Mouse (Mus musculus): Measurements from ENCODE around the gene Rps18.
"Not testable (repeated sequence)": the region's sequence is repeated elsewhere in the genome, so short reads cannot be mapped to it uniquely, and the experiment has no call there.

Rps18 gene

GRCm38 (mm10) chr17:33968927-33969326 lies 13.1 kb upstream of the Rps18 start:
- DNase-seq (ENCODE audit: extremely low spot score, low read depth, low spot score) = no peak

- DNase-seq (ENCODE audit: extremely low spot score, low read depth, low spot score) = no peak
These were observed 12.7 kb upstream of the Rps18 start for GRCm38 (mm10) chr17:33968489-33968888.

- no peak for DNase-seq (ENCODE audit: extremely low spot score, low read depth, low spot score)
These were observed 10.2 kb upstream of the Rps18 start for GRCm38 (mm10) chr17:33965846-33966550.

- DNase-seq (ENCODE audit: extremely low spot score, low read depth, low spot score) = no peak
These were observed 9.5 kb upstream of the Rps18 start for GRCm38 (mm10) chr17:33965082-33965845.

GRCm38 (mm10) chr17:33962876-33963275 lies 7.1 kb upstream of the Rps18 start:
- DNase-seq (ENCODE audit: extremely low spot score, low read depth, low spot score) = no peak

- no peak for DNase-seq (ENCODE audit: extremely low spot score, low read depth, low spot score)
These were observed 4.1 kb upstream of the Rps18 start for GRCm38 (mm10) chr17:33959948-33960347.

- DNase-seq (ENCODE audit: extremely low spot score, low read depth, low spot score) = no peak
These were observed 3.3 kb upstream of the Rps18 start for GRCm38 (mm10) chr17:33959135-33959534.

- DNase-seq (ENCODE audit: extremely low spot score, low read depth, low spot score) = no peak
These were observed 2.6 kb upstream of the Rps18 start for GRCm38 (mm10) chr17:33958451-33958850.

GRCm38 (mm10) chr17:33957493-33957892 lies 1.7 kb upstream of the Rps18 start:
- no peak for DNase-seq (ENCODE audit: extremely low spot score, low read depth, low spot score)

GRCm38 (mm10) chr17:33956336-33956735 lies 535 bp upstream of the Rps18 start:
- DNase-seq (ENCODE audit: extremely low spot score, low read depth, low spot score) = no peak

- DNase-seq (ENCODE audit: extremely low spot score, low read depth, low spot score) = no peak
These were observed 901 bp downstream of the Rps18 start for GRCm38 (mm10) chr17:33954646-33955554.

- DNase-seq (ENCODE audit: extremely low spot score, low read depth, low spot score) = no peak
These were observed 1.7 kb downstream of the Rps18 start for GRCm38 (mm10) chr17:33953961-33954565.

- no peak for DNase-seq (ENCODE audit: extremely low spot score, low read depth, low spot score)
These were observed 2.5 kb downstream of the Rps18 start for GRCm38 (mm10) chr17:33953310-33953709.

- DNase-seq (ENCODE audit: extremely low spot score, low read depth, low spot score) = no peak
These were observed 2.9 kb downstream of the Rps18 start for GRCm38 (mm10) chr17:33952879-33953278.

GRCm38 (mm10) chr17:33952015-33952414 lies 3.8 kb downstream of the Rps18 start:
- DNase-seq (ENCODE audit: extremely low spot score, low read depth, low spot score) = not testable (repeated sequence)

GRCm38 (mm10) chr17:33951021-33951946 lies 4.5 kb downstream of the Rps18 start, which contains the start of gene B3galt4:
TSS of gene B3galt4 (minus strand) at chr17:33951488.
- no peak for DNase-seq (ENCODE audit: extremely low spot score, low read depth, low spot score)

GRCm38 (mm10) chr17:33950131-33950625 lies 5.6 kb downstream of the Rps18 start:
- DNase-seq (ENCODE audit: extremely low spot score, low read depth, low spot score) = no peak

- DNase-seq (ENCODE audit: extremely low spot score, low read depth, low spot score) = no peak
These were observed 6.8 kb downstream of the Rps18 start for GRCm38 (mm10) chr17:33948905-33949537.

All from hindlimb bud, embryonic 11.5 days (tissue).